Mouse (Mus musculus): Measurements from ENCODE around the gene Fgfr2. TPM values are rescaled to one million over a fixed set of nuclear protein-coding genes. Genes with fewer than 3 reads are reported as not detected.
"Not testable (repeated sequence)": the region's sequence is repeated elsewhere in the genome, so short reads cannot be mapped to it uniquely, and the experiment has no call there.

Gene Fgfr2
- total RNA-seq, 2 experiments from 2014 or later = 27.3 to 32.7 TPM

DNA sequence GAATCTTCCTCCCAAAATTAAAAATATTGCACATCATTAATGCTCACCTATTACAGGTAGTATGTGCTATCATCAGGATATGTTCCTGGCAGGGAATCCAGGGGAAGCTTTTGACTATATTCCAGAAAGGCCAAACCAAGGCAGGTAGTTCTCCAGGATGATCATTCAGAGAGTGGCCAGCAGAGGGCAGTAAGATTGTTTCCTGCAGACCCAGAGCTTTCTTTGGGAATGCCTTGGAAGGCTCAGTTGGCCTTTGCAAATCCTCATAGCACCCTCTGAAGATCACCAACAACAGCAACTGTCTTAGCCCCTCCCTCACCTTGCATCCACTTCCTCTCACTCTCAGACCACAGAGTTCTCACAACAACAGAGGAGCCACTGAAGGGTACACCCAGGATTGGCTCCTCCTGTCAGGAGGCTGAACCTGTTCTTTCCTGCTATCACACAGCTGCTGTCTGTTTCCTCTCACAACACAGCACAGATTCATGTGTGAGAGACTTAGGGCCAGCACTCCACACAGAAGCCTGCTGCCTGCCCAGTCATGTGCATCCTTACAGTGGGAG, 2068.3 kb downstream of the Fgfr2 start:
- intact Hi-C loops (cut with DNase I) = loop anchor here (10.0 kb wide), 1 partner anchor 290 kb away; no protein-coding TSS in a partner anchor
- DNase-seq (ENCODE audit: low spot score in 2 of 2) = no peak

- not testable (repeated sequence) for DNase-seq (ENCODE audit: low spot score in 2 of 2)
- intact Hi-C loops (cut with DNase I) = loop anchor here (1.0 to 10.0 kb wide), 2 partner anchors 23 to 285 kb away; no protein-coding TSS in a partner anchor
Measured at GRCm38 (mm10) chr7:131049829-131050228, 2073.3 kb downstream of the Fgfr2 start.

DNA sequence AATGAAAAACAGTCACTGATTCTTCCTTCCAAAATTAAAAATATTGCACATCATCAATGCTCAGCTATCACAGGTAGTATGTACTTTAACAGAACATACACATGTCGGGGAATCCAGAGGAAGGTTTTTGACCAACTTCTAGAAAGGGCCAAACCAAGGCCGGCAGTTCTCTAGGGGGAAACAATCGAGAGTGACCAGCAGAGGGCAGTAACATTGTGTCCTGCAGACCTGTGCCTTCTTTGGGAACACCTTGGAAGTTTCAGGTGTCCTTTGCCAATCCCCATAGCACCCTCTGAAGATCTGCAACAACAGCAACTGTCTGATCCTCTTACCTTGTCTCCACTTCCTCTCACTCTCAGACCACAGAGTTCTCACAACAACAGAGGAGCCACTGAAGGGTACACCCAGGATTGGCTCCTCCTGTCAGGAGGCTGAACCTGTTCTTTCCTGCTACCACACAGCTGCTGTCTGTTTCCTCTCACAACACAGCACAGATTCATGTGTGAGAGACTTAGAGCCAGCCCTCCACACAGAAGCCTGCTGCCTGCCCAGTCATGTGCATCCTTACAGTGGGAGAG, 2077.8 kb downstream of the Fgfr2 start:
- intact Hi-C loops (cut with DNase I); DNase-seq (ENCODE audit: low spot score in 2 of 2): not testable (repeated sequence)

GRCm38 (mm10) chr7:131042657-131043056, 2080.5 kb downstream of the Fgfr2 start:
- intact Hi-C loops (cut with DNase I) = no loop called here
- DNase-seq (ENCODE audit: low spot score in 2 of 2) = no peak

DNA sequence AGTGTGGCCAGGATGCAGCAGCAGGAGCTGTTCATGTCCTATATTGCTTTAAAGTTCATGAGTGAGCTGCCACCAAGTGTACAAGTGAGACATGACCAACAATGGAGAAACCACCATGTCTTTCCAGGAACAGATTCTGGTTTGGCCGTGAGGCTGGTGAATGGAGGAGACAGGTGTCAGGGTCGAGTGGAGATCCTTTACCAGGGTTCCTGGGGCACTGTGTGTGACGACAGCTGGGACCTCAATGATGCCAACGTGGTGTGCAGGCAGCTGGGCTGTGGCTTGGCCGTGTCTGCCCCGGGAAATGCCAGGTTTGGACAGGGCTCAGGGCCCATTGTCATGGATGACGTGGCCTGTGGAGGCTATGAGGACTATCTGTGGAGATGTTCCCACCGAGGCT, 2082.4 kb downstream of the Fgfr2 start:
- intact Hi-C loops (cut with DNase I); DNase-seq (ENCODE audit: low spot score in 2 of 2): not testable (repeated sequence)

GRCm38 (mm10) chr7:131037083-131037482, 2086.1 kb downstream of the Fgfr2 start:
- DNase-seq (ENCODE audit: low spot score in 2 of 2) = no peak
- intact Hi-C loops (cut with DNase I) = no loop called here

- intact Hi-C loops (cut with DNase I) = no loop called here
- DNase-seq (ENCODE audit: low spot score in 2 of 2) = no peak
Measured at GRCm38 (mm10) chr7:131036396-131036795, 2086.8 kb downstream of the Fgfr2 start.

DNA sequence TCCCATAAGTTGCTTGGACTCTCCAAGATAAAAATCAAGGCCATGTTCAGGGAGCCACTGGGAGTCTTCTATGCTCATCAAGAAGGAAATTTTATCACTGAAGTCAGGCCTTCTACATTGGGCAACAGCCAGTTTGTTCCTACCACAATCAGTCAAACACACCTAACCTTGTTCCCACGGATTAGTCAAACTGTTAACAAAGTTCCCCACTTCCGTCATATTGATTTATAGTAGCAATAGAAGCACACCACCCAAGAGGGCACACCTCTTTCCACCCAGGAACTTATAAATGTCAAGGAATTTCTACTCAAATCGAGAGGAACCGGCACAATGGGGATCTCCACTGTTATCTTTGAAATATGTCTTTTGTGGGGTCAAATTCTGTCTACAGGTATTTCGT, 2091.4 kb downstream of the Fgfr2 start, which contains the start of gene Dmbt1:
Gene Dmbt1 (plus strand): TSS at position 299 of the 400 bp plus-strand sequence.
- intact Hi-C loops (cut with DNase I) = no loop called here
- no peak for DNase-seq (ENCODE audit: low spot score in 2 of 2)

DNA sequence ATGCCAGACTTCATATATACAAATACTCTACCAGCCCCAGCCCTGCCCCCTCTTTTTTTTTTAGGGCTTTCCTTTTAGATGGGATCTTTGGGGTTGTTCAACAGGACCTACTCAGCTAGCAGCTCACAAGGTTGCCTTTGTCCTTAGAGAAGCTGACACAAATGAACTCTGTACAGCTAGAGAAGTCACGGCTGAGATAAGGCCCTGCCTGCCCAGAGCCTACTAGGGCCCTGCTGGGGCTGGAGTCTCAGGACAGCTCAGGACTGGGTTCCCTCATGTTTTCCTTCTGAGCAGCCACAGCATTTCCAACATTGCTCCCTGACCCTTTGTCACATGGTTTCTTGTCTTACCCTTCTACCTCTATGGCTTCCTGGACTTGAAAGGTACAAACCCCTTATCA, 2095.6 kb downstream of the Fgfr2 start:
- intact Hi-C loops (cut with DNase I) = no loop called here
- no peak for DNase-seq (ENCODE audit: low spot score in 2 of 2)

GRCm38 (mm10) chr7:131024807-131025206, 2098.3 kb downstream of the Fgfr2 start:
- no peak for DNase-seq (ENCODE audit: low spot score in 2 of 2)
- intact Hi-C loops (cut with DNase I) = no loop called here

DNA sequence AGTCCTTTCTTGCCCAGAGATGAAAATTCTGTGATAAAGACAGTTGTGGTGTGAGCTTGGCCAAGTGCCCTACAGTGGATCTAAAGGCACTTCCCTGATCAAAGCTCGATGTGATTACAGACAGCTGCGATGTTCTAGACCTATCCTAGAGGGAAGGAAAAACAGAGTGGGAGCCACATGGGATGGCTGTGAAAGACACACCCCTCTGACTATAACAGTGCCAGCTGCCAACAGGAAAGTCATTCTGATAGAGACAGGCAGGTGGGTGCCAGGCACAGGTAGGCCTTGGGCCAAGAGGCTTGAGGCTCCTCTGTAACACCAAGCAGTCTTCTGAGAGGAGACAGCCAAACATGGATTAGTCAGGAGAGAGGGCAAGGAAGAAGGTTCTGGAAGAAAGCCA, 2104.0 kb downstream of the Fgfr2 start:
- intact Hi-C loops (cut with DNase I) = no loop called here
- DNase-seq (ENCODE audit: low spot score in 2 of 2) = no peak

DNA sequence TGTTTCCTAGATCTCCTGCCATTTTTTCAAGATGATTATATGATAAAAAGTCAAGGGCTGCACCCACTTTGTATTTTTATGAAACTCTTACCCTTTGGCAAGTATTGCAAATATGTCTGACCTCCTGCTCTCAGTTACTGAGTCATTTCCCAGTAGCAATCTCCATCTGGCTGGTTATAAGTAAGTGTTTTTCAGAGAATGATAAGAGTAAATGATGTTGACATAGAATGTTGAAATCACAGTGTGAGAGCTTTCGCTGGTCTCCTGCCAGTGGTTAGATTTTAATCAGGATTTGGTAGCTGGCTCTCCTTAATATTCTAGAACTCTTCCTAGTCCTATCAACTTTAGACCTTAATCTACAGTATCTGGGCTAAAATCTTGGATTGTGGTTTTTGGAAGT, 2111.2 kb downstream of the Fgfr2 start:
- no peak for DNase-seq (ENCODE audit: low spot score in 2 of 2)
- intact Hi-C loops (cut with DNase I) = no loop called here

DNA sequence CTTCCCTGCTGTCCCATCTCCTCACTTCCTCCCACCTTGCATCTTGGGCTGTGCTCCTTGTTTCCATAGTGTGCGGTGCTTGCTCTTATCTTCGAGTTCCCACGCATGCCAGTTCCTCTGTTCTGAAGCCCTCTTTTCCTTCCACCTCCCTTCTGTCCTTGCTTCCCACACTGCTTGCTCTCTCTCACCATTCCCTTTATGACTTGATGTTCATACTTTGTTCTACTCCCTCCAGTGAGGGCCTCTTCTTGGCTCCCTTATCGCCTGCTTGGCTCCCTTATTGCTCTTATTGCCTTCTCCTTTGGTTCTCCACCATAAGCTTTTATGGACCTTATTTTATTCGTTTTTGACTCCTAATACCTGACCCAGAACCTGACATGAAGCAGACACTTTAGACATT, 2114.0 kb downstream of the Fgfr2 start:
- no peak for DNase-seq (ENCODE audit: low spot score in 2 of 2)
- intact Hi-C loops (cut with DNase I) = no loop called here

DNA sequence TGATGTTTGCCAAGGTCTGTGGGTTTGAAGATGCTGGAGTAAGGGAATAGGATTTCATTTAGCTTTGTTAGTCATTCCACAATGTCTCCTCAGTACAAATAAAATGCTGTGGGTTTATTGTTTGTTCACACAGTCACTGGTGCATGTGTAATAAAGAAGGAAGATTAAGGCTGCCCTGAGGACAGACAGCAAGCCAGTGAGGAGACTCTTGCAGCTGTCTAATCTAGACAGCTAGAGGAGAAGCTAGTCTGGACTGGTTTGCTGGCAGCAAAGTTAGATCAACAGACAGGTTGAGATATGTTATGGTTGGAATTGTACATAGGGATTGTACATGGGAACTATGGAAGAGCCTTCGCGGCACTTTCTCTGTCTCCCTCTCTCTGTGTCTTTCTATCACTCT, 2115.9 kb downstream of the Fgfr2 start:
- intact Hi-C loops (cut with DNase I) = no loop called here
- no peak for DNase-seq (ENCODE audit: low spot score in 2 of 2)

DNA sequence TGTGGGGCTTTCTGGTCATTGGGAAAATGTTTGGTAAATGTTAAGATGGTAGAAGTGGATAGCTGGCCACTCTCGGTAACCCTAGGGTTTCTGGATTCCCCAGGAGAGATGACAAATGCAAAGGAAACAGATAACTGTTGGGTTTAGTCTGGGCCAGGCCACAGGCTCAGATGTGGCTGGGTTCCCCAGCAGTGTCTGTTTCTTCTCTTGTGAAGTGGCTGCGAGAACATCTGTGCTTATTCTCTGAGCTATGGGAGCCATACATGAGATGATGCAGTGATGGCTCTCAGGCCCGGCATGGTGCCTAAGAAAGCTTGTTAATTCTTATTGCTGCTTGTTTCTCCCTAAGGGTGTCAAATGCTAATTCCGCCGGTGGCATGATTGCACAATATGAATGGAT, 2119.1 kb downstream of the Fgfr2 start:
- intact Hi-C loops (cut with DNase I) = no loop called here
- no peak for DNase-seq (ENCODE audit: low spot score in 2 of 2)

- intact Hi-C loops (cut with DNase I) = no loop called here
Measured at GRCm38 (mm10) chr7:131001976-131002726, 2121.0 kb downstream of the Fgfr2 start.

DNA sequence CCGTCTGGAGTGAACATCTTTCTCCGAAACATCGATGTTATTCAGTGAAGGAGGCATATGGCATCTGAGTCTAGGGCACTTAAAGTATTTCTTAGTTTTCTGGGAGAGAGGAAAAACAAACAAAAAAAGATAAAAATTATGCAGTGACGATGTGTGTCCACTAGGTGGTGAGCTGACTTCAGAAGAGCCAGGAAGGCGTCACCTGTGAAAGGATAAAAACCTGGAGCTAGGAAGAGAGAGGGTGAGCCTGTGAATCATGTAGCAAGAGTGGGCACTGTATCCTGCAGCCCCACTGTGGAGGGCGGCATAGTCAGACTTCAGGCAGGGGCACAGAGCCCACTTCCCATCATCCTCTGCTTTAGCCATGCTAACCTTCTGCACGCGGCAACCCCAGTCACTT, 2129.2 kb downstream of the Fgfr2 start:
- intact Hi-C loops (cut with DNase I) = no loop called here
- DNase-seq (ENCODE audit: low spot score in 2 of 2) = peak in 1 of 2 experiments; percentile 35

More at GRCm38 (mm10) chr7:131001976-131002726, 2121.0 kb downstream of the Fgfr2 start:
- no peak for DNase-seq (ENCODE audit: low spot score in 2 of 2)

DNA sequence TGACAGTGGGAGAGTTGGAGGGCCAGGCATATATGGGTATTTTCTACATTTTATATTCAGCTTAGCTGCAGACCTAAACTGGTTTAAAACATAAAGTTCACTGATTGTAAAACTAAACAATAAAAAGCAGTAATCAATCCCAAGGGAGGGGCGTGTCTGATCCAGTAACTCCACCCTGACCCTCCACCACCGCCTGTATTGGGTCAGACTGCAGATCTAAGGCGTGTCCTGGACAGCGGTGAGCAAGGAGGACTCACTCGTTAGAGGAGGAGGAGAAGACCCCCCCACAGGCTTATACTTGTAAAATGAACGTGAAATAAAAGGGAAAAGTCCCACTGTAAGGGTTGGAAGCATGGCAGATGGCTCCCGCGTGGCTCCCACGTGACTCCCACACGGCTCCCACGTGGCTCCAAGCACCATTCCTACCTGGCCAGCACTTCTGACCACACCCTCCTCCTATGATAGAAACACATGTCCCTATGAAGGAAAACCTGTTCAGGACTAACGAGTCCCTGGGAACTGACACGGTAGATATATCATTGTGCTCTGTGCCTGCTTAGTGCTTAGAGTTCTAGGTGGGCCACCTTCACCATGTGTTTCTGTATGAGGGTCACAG, 2131.9 kb downstream of the Fgfr2 start:
- intact Hi-C loops (cut with DNase I) = no loop called here
- no peak for DNase-seq (ENCODE audit: low spot score in 2 of 2)

GRCm38 (mm10) chr7:130989371-130989770, 2133.8 kb downstream of the Fgfr2 start:
- intact Hi-C loops (cut with DNase I) = no loop called here
- no peak for DNase-seq (ENCODE audit: low spot score in 2 of 2)

- intact Hi-C loops (cut with DNase I) = no loop called here
- no peak for DNase-seq (ENCODE audit: low spot score in 2 of 2)
Measured at GRCm38 (mm10) chr7:130988146-130988545, 2135.0 kb downstream of the Fgfr2 start.
